Mouse (Mus musculus): Measurements from ENCODE around the gene Rnf24.
"Not testable (repeated sequence)": the region's sequence is repeated elsewhere in the genome, so short reads cannot be mapped to it uniquely, and the experiment has no call there.

The Rnf24 gene

DNA sequence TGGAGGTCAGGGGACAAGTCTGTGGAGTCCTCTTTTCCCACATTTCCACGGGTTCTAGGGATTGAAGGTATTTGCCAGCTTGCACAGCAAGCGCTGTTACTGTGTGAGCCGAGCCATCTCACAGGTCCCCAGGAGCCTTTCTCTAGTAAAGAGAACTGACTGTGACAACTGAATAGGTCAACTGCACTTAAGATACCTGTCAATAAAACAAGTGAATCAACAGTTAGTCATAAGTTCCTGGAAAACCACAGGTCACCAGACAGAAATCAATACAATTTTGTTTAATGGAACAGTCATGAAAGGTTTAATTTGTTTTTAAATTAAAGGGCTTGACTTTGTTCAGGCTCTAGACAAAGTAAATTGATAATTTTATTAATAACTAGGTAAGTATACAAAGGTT, 22.1 kb downstream of the Rnf24 start:
- DNase-seq = no peak

DNA sequence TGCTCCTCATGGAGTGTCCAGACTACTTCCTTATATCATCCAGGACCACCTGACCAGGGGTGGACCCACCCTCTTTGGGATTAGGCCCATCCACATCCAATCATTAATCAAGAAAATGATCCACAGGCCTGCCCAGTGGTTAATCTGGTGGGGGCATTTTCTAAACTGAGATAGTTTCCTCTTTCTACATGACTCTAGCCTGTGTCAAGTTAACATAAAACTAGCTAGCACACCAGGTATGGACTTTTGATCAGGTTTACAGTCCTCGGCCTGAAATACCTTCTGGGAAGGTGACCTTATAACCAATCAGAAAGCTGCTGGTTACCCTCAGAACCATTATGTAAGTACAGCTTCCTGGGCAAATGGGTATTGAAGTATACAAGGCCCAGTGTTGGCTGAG, 23.7 kb downstream of the Rnf24 start:
- no peak for DNase-seq

DNA sequence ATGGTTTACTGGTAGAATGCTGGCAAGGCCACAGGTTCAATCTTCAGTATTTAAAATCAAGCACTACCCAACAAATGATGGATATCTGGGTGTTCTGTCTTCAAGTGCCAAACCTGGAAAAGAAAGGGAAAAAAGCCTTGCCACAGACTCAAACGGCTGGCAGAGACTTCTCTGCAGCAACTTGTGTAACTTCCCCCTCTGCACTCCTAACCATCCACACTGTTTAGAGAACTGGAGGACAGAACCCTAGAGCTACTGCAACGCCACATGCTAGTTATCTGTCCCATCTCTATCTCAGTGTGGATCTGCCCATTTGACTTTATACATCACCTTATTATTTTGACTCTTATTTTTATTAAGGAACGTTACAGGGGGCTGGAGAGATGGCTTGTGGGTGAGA, 26.6 kb downstream of the Rnf24 start:
- no peak for DNase-seq

GRCm38 (mm10) chr2:131323675-131324074, 29.0 kb downstream of the Rnf24 start:
- no peak for DNase-seq

GRCm38 (mm10) chr2:131321192-131321591, 31.5 kb downstream of the Rnf24 start:
- DNase-seq = peak; percentile 45

DNA sequence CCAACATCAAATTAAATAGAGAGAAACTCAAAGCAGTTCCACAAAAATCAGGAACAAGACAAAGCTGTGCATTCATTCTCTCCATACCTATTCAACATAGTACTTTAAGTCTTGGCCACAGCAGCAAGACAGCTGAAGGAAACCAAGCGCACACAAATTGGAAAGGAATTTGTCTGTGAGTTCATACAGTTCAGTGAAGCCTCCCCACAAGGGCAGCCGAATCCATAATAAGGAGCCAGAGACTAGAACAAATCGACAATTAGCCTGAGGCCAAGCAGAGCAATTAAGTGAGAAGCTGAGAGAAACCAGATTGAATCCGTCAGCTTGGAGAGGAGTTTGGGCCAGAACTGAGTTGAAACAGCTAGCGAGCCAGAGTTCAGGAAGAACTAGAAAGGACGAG, 33.3 kb downstream of the Rnf24 start:
- no peak for DNase-seq

GRCm38 (mm10) chr2:131316167-131316566, 36.5 kb downstream of the Rnf24 start:
- DNase-seq = no peak

DNA sequence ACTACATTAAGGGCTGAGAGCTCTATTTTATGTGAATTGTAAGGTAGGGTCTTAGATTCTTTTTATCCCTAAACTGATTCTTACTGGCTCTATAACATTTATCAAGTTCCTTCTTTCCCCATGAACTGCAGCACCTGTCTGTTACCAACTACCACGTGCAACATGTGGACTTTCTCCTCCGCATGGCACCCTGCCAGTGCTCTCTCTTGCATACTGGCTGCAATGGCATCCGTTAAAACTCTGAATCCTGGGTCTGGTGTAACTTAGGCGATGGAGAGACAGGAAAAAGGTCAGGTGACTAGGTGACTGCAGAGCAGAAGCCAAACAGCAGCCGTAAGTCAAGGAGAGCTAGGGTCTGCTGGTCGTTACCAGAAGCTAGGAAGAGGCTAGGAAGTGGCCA, 43.4 kb downstream of the Rnf24 start:
- no peak for DNase-seq

DNA sequence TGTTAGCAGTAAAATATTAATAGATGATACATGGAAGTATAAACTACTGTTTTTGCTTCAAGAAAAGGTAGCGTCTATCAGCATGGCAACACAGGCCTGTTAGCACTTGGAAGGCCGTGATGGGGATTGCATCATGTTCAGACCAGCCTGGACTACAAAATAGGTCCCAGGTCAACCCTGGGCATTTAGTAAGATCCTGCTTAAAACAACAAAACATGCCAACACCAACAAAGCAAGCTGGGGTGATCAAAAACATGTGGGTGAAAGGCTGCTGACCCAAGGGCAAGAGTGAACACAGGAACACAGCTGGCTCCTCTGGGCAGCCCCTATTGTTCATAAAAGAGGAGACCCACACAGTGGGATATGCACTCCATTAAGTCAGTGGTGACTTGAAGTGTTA, 44.9 kb downstream of the Rnf24 start:
- no peak for DNase-seq

GRCm38 (mm10) chr2:131307391-131307790, 45.3 kb downstream of the Rnf24 start:
- DNase-seq = no peak

DNA sequence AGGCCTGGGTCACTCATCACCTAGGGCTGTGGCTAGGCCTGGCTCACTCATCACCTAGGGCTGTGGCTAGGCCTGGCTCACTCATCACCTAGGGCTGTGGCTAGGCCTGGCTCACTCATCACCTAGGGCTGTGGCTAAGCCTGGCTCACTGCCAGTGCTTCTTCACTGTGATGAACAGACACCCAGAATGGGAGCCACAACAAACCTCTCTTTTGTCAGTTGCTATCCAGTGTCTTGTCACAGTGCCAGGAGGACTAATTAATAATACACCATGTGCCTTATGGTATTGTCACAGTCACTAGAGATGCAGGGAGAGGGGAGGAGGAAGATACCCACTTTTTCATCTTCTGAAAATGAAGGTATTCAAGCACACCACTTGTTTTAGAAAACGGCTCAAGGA, 47.5 kb downstream of the Rnf24 start:
- DNase-seq = not testable (repeated sequence)

DNA sequence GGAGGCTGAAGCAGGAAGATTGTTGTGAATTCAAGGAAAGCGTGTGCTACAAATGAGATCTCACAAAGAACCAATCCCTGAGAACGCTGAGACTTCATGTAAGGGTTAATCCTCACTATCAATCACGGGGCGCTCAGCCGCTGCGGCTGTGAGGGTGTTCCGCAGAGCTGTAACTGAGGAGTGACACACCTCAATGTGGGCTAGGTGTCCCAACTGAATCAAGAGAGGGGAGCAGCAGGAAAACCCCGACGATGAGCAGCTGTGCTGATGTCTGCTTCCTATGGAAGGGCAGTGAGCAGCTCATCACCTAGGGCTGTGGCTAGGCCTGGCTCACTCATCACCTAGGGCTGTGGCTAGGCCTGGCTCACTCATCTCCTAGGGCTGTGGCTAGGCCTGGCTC, 48.2 kb downstream of the Rnf24 start:
- DNase-seq = no peak

DNA sequence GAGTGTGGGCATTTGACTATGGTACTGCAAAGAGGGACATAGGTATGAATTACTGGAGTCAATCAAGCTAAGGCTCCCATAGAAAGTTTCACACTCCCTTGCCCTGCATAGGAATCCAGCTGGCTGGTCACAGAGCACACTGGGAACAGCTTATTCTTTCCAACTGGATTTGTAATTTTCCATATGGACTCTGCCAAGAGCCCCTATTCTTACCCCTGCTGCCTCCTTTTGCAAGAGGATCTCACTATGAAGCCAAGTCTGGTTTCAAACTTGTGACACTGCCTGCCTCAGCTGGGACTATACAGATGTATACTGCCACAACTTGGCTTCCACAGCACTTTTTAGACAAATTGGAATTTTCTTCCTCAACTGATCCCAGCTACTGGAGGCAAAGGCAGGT, 51.1 kb downstream of the Rnf24 start:
- no peak for DNase-seq

GRCm38 (mm10) chr2:131300485-131300884, 52.2 kb downstream of the Rnf24 start:
- no peak for DNase-seq

- DNase-seq = not testable (repeated sequence)
Observed at GRCm38 (mm10) chr2:131298674-131299073, 54.0 kb downstream of the Rnf24 start.

DNA sequence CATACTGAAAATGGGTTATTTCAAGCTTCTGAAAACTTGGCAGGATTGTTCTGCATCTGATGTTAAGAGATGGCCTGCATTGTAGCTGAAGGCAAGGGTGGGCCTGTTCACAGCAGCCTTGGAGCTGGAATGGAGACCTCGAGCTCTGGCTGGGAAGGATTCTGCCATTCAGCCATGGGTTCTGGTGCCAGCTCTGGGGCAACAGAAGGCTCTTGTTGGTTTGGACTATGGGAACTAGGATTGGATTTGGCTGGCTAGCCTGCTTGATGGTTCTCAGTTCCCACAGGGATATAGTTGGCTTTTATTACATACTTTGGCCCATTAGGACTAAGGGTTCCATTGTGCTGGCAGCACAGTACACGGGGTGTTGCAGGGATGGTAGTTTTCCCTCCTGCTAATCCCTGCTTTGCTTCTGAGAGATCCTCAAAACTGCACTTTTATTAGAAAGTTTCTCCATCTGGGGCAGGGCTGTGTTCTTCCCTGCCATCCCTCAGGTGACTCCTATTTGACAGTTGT, 55.9 kb downstream of the Rnf24 start:
- no peak for DNase-seq

DNA sequence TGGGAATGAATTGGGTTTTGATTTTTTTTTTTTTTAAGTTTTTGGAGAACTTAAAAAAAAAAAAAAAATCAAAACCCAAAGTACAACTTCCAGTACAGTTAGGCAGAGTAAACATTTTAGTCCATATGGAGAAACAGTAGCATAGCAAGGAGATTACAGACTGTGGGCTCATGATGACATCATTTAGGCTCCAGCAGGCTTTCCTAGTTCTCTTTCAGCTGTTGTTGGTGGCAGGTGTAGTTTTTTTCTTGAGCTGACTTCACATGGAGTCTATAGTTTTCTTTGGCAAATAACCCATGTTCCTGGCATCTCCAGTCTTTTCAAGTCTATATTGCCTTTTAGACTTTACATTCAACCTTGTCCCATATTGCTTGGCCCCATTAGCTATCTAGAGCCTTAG, 62.0 kb downstream of the Rnf24 start:
- DNase-seq = no peak

DNA sequence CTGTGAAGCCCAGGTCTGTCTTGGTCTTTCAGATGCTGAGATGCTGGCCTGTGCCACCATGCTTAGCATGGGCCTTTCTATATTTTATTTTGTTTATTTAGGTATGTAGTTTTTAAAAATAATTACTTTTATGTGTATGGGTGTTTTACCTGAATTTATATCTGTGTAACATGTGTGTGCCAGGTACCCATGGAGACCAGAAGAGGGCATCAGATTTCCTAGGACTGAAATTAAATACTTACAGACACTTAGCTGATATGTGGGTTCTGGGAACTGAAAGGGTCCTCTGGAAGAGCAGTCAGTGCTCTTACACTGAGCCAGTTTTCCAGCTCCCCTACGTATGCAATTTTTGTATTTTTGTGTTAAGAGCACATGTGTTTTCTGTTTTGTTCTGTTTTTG, 66.4 kb downstream of the Rnf24 start:
- DNase-seq = no peak

- DNase-seq = no peak
Observed at GRCm38 (mm10) chr2:131281596-131281995, 71.1 kb downstream of the Rnf24 start.

GRCm38 (mm10) chr2:131276722-131277121, 76.0 kb downstream of the Rnf24 start:
- DNase-seq = no peak

- no peak for DNase-seq
Observed at GRCm38 (mm10) chr2:131275493-131275892, 77.2 kb downstream of the Rnf24 start.

DNA sequence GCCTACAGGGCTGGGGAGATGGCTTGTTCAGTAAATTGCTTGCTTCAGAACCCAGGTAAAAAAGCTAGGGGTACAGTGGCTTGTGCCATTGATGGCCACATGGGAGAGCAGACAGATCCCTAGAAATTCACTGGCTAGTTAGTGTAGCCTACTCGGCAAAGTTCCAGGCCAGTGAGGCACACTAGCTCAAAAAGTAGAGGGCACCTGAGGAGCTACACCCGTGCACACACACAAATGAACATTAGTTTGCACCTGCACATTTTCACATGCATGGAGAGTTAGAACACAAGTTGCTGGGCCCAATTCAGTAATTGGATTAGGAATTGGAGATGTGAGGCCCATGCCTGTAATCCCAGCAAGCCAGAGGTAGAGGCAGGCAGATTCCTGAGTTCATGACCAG, 87.6 kb downstream of the Rnf24 start:
- no peak for DNase-seq

DNA sequence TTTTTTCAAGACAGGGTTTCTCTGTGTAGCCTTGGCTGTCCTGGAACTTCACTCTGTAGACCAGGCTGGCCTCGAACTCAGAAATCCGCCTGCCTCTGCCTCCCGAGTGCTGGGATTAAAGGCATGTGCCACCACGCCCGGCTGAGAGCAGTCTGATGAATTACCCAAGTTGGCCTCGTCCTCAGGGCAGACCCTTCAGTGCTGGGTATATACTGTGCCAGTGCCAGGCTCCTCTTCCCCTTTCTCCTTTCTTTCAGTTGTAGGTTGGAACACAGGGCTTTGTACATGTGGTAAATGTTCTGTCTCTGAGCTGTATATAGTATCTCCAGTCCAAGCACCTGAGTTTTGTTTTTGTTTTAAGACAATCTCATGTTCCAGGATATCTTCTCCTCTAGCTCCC, 88.7 kb downstream of the Rnf24 start:
- DNase-seq = peak; percentile 5

DNA sequence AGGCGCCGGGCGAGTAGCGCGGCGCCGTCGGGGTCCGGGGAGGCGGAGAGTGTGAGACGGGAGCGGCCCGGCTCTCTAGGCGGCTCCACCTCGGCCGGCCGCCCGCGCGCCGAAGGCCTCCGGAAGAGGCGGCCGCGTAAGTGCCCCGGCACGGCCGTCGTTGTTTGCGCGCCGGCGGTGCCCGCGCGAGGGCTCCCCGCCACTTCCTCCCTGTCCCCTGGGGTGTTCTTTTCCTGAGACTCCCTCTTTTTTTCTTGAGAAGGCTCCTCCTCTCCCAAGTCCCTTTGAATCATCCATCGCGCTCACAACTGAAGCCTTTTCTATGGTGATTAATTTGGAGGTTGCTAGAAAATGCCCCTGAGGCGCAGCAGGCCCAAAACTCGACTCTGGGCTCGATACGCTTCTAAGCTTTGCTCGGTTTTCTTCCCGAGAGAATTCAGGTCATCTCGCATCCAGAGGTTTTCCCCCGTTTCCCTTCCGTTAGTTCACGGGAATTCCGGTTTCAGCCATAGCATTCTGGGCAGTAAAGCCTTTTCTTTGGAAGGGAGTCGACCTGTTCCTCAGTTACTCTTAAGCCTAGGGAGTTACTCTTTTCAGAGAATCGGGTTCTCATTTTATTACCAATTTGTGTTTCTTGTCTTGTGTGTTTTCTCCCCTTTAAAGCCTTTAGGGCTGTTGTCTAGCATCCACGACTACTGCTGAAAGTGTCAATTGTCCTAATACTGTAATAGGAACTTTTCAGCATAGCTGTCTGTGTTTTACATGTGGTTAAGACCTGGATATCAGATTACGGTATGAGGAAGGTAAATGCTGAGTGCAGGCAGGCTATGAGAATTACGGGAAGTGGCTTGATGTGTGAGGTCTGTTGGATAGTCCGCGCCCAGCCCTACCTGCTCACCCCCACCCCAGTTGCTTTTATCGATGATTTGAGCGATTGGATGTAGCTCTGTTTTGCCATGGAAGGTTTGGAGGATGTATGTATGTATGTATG, 89.7 kb downstream of the Rnf24 start:
- peak; percentile 26 for DNase-seq
